Mouse (Mus musculus) cerebellum, adult 11-12 months (tissue): ENCODE measurements around the gene Acpp.
"Not testable (repeated sequence)": the region's sequence is repeated elsewhere in the genome, so short reads cannot be mapped to it uniquely, and the experiment has no call there.

ENCODE experiments used
- DNase-seq: peaks from one replicate; pipeline ENCODE4 v3.0.0; 2022

Acpp gene

DNA sequence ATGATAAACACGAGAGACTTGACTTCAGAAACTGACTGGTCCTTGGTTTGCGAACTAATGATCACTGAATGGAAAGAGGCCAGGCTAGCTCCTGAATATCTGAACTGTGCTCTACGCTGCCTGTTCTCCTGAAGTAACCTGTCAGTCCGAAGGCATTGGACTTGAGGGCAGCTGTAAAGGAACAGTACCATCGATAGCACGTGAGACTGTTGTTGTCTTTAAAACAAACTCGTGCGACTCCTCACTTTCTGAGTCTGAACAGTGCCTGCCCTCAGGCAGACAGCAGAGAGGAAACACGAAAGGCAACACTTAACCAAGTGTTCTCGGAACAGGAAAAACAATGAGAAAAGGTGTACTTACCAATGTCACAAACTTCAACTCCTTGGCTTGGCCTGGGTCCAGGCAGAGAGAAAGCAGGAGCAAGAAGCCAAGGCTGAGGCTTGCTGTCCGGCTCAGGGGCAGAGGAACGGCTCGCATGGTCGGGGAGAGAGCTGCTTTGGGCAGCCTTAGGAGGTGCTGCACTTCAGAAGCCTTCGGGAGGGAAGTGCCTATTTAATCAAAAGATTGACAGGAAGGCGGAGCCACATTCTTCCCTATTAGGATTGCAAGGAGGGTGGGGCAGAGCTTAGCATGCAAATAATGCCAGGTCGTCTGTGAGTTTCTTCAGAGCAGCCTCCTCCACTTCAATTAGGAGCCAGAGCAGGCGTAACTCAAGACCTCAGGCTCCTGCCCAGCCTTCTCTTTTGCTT, at the start of gene Acpp:
Gene Acpp, minus strand, starts transcription at position 566 of the 749 bp plus-strand sequence.
- no peak for DNase-seq

GRCm38 (mm10) chr9:104382571-104383170, 45.1 kb upstream of the Acpp start:
- DNase-seq = no peak

- no peak for DNase-seq
These were observed 42.1 kb upstream of the Acpp start for GRCm38 (mm10) chr9:104379532-104380162.

DNA sequence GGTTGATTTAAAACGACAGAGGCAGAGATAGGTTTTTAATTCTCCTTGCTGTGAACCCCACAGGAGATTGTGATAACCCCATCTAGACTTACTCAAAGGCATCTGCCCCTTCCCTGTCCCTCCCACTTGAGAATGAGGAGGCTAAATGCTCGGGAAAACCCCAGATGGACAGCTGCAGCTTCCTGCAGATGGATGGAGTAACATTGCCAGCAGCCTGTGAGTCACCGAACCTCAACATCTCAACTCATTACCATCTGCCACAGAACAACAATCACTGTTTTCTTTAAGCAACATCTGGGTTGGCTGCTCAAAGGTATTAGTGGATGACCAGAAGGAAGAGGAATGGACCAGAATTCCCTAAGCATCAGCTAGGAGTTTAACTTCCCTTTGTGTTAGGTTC, 38.0 kb upstream of the Acpp start:
- no peak for DNase-seq

DNA sequence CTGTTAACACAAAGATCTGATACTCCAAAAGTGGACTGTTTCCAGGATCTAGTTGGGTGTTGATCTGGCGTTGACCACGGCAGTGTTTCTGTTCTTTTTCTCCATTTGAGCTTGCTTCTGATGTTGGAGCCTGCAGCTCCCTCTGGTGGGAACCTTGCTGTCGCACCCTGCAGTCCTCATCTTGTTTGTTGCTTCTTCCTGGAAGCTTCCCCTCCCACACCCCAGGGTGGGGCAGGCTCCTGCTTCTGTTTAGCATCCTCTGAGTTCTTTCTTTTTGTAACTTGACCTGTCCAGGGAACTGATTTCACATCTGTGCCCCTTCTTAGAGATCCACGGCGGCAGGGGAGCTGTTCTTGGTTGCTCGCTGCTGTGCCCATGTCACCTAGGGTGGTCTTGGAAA, 35.7 kb upstream of the Acpp start:
- DNase-seq = no peak

DNA sequence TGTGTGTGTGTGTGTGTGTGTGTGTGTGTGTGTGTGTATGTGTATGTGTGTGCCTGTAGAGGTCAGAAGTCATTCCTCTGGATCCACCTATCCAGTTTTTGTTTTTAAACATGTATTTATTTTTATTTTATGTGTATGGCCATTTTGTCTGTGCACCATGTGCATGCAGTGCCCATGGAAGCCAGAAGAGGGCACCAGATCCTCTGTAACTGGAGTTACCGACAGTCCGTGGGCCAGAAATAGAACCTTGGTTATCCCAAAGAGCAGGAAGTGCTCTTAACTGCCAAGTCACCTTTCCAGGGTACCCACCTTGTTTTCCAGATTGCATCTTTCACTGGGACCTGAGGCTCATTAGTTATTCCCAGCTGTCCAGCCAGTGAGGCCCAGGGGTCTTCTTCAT, 29.4 kb upstream of the Acpp start:
- DNase-seq = no peak

DNA sequence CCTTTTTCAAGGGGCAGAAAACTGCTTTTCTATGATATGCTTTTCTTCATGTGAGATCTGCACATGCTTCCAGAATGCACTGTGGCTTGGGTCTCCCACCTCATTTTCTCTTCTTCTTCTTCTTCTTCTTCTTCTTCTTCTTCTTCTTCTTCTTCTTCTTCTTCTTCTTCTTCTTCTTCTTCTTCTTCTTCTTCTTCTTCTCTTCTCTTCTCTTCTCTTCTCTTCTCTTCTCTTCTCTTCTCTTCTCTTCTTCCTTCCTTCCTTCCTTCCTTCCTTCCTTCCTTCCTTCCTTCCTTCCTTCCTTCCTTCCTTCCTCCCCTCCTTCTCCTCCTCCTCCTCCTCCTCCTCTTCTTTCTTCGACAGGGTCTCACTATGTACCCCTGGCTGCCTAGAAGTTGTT, 24.4 kb upstream of the Acpp start:
- DNase-seq = not testable (repeated sequence)

- DNase-seq = no peak
These were observed 23.7 kb upstream of the Acpp start for GRCm38 (mm10) chr9:104361073-104361891.

GRCm38 (mm10) chr9:104360389-104360788, 22.8 kb upstream of the Acpp start:
- DNase-seq = no peak

- DNase-seq = no peak
These were observed 18.1 kb upstream of the Acpp start for GRCm38 (mm10) chr9:104355521-104356270.

DNA sequence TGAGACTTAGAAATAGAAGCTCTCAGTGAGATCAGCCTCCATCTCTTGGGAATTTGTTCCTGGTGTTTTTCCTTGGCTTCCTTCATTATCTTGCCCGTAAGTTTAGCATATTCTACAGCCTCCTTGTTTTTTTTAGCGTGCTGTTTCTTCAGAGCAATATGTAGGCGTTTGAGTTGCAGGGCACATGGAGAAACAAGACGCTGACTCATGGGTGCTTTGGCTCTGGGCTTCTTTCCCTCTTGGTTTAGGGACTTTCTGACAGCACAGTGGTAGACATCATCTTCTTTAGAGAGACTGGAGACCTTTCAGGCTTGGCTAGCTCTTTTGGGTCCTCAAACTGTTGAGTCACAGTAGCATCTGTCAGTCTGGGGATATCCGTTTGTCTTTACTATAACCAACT, 6.6 kb upstream of the Acpp start:
- no peak for DNase-seq

GRCm38 (mm10) chr9:104339483-104339882, 1.9 kb upstream of the Acpp start:
- DNase-seq = no peak

DNA sequence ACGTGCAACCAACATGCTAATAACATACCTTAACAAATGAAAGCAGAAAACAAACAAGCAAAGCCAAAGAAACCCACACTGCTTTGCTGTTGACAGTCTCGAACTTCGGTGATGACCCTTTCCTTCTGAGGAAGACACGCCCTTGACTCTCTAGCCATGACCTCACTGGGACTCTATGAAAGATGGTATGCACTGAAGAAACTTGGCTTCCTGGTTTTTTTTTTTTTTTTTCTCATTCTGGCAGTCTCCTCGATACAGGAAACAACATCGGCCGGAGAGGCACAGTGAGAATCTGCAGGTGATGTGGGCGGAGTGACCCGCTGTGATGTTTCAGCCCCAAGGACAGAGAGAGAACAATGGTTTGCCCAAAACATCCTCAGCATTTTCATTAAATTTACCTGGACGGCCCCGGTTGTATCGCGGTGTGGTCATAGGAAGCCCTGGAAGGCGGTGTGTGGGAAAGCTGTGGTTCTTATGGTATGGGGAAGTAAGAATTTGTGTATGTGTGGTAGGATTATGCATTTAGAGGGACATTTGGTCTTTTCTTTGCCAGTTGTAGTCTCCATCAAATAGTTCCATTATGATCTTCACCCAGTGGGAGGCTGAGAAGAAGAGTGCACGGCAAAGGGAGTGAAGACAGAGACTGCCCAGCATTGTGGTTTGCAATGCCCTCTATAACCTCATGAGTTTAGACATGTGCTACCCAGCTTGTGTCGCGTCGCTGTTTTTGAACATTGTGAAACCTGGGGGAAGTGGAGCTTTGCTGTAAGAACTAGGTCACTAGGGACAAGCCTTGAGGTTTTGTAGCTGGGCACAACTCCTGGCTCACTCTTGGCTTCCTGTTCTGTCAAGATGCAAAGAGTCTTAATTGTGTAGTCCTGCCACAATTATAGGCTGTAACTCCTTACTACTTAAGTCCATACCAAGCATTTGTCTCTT, 1.2 kb upstream of the Acpp start:
- no peak for DNase-seq

DNA sequence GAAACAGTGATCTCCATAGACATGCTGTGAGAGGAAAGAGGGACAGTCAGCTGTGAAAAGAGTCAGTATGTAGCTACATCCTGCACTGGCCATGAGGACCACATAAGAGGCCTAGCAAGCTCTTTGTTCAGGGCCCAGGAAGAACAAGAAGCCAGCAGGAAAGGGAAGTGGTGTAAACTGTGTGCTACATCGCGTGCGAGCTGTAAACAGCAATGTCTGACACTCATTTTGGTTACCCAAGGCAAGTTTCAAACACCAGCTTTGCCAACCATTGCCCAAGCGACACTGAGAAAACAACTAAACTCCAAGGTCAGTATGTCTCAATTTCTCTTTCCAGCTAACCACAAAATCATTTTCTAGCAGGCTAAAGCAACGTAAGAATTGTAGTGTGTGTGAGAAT, 6.2 kb downstream of the Acpp start:
- DNase-seq = no peak

DNA sequence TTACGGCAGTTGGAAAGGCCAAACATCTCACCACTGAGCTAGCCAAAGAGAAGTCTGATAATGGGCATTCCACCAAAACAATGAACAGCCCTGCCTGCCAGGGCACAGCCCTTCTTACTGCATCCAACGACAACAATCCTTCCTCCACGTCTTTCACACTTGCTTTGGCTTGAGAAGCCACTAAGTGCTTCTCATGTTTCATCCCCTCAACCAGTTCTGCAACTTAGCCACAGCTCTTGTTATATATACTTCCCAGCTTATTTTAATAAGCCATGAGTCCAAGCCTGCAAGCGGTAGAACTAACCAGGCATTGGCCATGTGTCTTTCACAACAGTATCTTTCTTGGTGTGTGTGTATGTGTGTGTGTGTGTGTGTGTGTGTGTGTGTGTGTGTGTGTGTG, 8.9 kb downstream of the Acpp start:
- DNase-seq = no peak

DNA sequence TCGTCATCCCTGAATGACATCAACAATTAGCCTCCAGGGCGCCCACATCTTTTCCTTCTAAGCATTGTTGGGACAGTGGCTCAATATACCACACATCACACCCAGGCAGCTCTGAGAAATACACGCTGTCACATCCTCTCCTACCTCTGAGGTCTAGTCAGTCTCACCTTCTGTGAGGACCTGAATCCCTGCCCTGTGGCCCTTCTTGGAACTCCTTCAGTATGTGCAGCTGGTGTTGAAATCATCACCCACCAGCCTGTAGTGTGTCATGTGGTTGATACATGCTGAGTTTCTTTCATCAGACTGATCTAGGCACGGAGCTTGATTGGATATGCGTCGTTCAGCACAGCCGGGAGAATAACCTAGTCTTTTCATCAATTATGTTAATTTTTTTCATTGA, 16.0 kb downstream of the Acpp start:
- DNase-seq = no peak

- no peak for DNase-seq
These were observed 21.2 kb downstream of the Acpp start for GRCm38 (mm10) chr9:104316351-104316750.

- peak; percentile 2 for DNase-seq
These were observed 22.0 kb downstream of the Acpp start for GRCm38 (mm10) chr9:104315499-104315898.

DNA sequence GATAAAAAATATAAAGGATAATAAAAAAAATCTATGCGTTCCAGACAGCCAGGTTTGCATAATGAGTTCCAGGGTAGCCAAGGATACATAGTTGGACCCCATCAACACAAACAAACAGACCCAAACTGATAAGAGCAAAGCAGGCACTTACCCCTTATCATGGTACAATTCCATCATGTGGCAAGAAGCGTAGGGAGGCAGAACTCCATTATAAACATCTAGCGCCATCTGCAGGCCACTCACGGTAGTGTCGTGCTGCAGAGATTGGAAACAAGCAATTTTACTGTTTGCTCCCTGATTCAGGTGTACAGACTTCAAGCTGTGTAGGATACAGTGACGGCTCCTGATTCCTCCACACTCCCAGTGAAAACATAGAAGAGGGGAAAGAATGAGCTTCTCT, 30.8 kb downstream of the Acpp start:
- DNase-seq = peak; percentile 12

GRCm38 (mm10) chr9:104305333-104306111, 32.0 kb downstream of the Acpp start:
- no peak for DNase-seq

- no peak for DNase-seq
These were observed 32.7 kb downstream of the Acpp start for GRCm38 (mm10) chr9:104304800-104305199.
